22 mouse cellular contexts compared by ENCODE assay signal in genomic region chr2:38921374-38921773, GRCm38 (mm10). TPM values are rescaled to one million over a fixed set of nuclear protein-coding genes. Genes with fewer than 3 reads are reported as not detected.
DNase-seq lines count a peak whose midpoint lies in the region; ATAC-seq and TF ChIP-seq lines count a peak whose summit lies in the region.
"Had no signal": no experiment of that assay in that cellular context is flagged by ENCODE, and none has a peak within 500 bp of the region (broad histone marks: within the 10 kb centered on the region; RNA-seq: fewer than 3 reads in every experiment).

No protein-coding gene starts in this region.

- H3K4me1 ChIP-seq in limb, embryonic 11.5 days (ENCODE audit: control insufficient read depth, insufficient read depth, low read length) = no peaks in the 10 kb centered on the region
- peaks cover 29% of the 10 kb centered on the region for H3K4me1 ChIP-seq in limb, embryonic 10.5 days
- no peaks in the 10 kb centered on the region for H3K4me1 ChIP-seq in stomach, postnatal 0 days (replicated peaks; ENCODE audit: control insufficient read depth, insufficient read depth)
- peaks cover 13% of the 10 kb centered on the region for H3K4me1 ChIP-seq in hindbrain, embryonic 12.5 days

- peak; percentile 12 for DNase-seq in heart, adult 11 months
- DNase-seq in heart, postnatal 4 days = no peak
- DNase-seq in limb, embryonic 11.5 days (ENCODE audit: low spot score) = peak; percentile 18
- DNase-seq in limb, embryonic 10.5 days (ENCODE audit: low spot score) = no peak
- DNase-seq in 3T3-L1 (ENCODE audit: low read depth, low spot score) = peak; percentile 43
- no peak for DNase-seq in stomach, postnatal 0 days (ENCODE audit: low spot score)
- DNase-seq: adrenal gland, adult 8-10 months; adrenal gland, postnatal 36 days; cerebellum, adult 2 months; cerebellum, postnatal 10 days; forebrain, postnatal 0 days; gastrocnemius, adult 2 months; gastrocnemius, postnatal 25 days; heart, postnatal 14 days had no signal

- no peak overlapping the region for H3K27ac ChIP-seq in limb, embryonic 11.5 days (replicated peaks; ENCODE audit: low read depth, low read length)
- H3K27ac ChIP-seq in limb, embryonic 10.5 days = no peak overlapping the region
- no peak overlapping the region for H3K27ac ChIP-seq in stomach, postnatal 0 days (replicated peaks)
- no peak overlapping the region for H3K27ac ChIP-seq in hindbrain, embryonic 12.5 days
- H3K27ac ChIP-seq: embryonic facial prominence, embryonic 10.5 days; forebrain, embryonic 13.5 days; gastrocnemius, adult 2 months; heart, embryonic 15.5 days; hindbrain, embryonic 10.5 days; hindbrain, embryonic 15.5 days had no signal

- no peak for ATAC-seq in limb, embryonic 11.5 days (ENCODE audit: insufficient number of reproducible peaks, low FRiP score, low TSS enrichment, low read depth)
- ATAC-seq in stomach, postnatal 0 days (ENCODE audit: low FRiP score, low TSS enrichment) = no peak
- no peak for ATAC-seq in hindbrain, embryonic 12.5 days (ENCODE audit: low FRiP score)
- ATAC-seq: forebrain, embryonic 13.5 days; forebrain, postnatal 0 days had no signal

- H3K9ac ChIP-seq in limb, embryonic 11.5 days (ENCODE audit: low read length) = no peak overlapping the region
- H3K9ac ChIP-seq in stomach, postnatal 0 days (ENCODE audit: low read length) = no peak overlapping the region
- H3K9ac ChIP-seq in hindbrain, embryonic 12.5 days = no peak overlapping the region
- H3K9ac ChIP-seq: forebrain, embryonic 13.5 days; forebrain, postnatal 0 days; heart, embryonic 15.5 days; hindbrain, embryonic 15.5 days had no signal

- no peaks in the 10 kb centered on the region for H3K36me3 ChIP-seq in limb, embryonic 11.5 days (ENCODE audit: control insufficient read depth, insufficient read depth, low read length)
- H3K36me3 ChIP-seq in limb, embryonic 10.5 days = no peaks in the 10 kb centered on the region
- H3K36me3 ChIP-seq in stomach, postnatal 0 days (ENCODE audit: control insufficient read depth, insufficient read depth, low read length) = no peaks in the 10 kb centered on the region
- no peaks in the 10 kb centered on the region for H3K36me3 ChIP-seq in hindbrain, embryonic 12.5 days
- H3K36me3 ChIP-seq: embryonic facial prominence, embryonic 10.5 days; heart, embryonic 15.5 days; hindbrain, embryonic 10.5 days; hindbrain, embryonic 15.5 days had no signal

- no peaks in the 10 kb centered on the region for H3K27me3 ChIP-seq in limb, embryonic 11.5 days (ENCODE audit: control insufficient read depth, insufficient read depth, low read length)
- no peaks in the 10 kb centered on the region for H3K27me3 ChIP-seq in limb, embryonic 10.5 days (ENCODE audit: low read depth, poor library complexity, severe bottlenecking)
- no peaks in the 10 kb centered on the region for H3K27me3 ChIP-seq in stomach, postnatal 0 days (ENCODE audit: control insufficient read depth, insufficient read depth, low read length)
- H3K27me3 ChIP-seq in hindbrain, embryonic 12.5 days = no peaks in the 10 kb centered on the region

- WGBS in limb, embryonic 11.5 days = 40% methylated on average over 1 of the region's 1 CpGs
- WGBS in limb, embryonic 10.5 days = 41% methylated on average over 1 of the region's 1 CpGs
- WGBS in stomach, postnatal 0 days = 39% methylated on average over 1 of the region's 1 CpGs
- WGBS in hindbrain, embryonic 12.5 days = 24% methylated on average over 1 of the region's 1 CpGs

- 0 out of 2 replicates have a peak, but pooled peaks have one; percentile 4 for TF ChIP-seq CTCF in stomach, postnatal 0 days (IDR thresholded peaks at IDR 0.05; ENCODE audit: low read depth)

- no peaks in the 10 kb centered on the region for H3K9me3 ChIP-seq in limb, embryonic 11.5 days (ENCODE audit: control insufficient read depth, low read length)
- H3K9me3 ChIP-seq in limb, embryonic 10.5 days (replicated peaks) = no peaks in the 10 kb centered on the region
- H3K9me3 ChIP-seq in stomach, postnatal 0 days (ENCODE audit: control insufficient read depth, low read length) = no peaks in the 10 kb centered on the region
- H3K9me3 ChIP-seq in hindbrain, embryonic 12.5 days (replicated peaks) = no peaks in the 10 kb centered on the region
- H3K9me3 ChIP-seq: embryonic facial prominence, embryonic 10.5 days; forebrain, embryonic 13.5 days; heart, embryonic 15.5 days; hindbrain, embryonic 10.5 days; hindbrain, embryonic 15.5 days had no signal

- no peak overlapping the region for H3K4me3 ChIP-seq in limb, embryonic 11.5 days (ENCODE audit: low read depth, low read length)
- no peak overlapping the region for H3K4me3 ChIP-seq in limb, embryonic 10.5 days
- H3K4me3 ChIP-seq in stomach, postnatal 0 days (ENCODE audit: low read depth, low read length) = no peak overlapping the region
- H3K4me3 ChIP-seq in hindbrain, embryonic 12.5 days = no peak overlapping the region
- H3K4me3 ChIP-seq: embryonic facial prominence, embryonic 10.5 days; forebrain, embryonic 13.5 days; gastrocnemius, adult 2 months; heart, embryonic 15.5 days; hindbrain, embryonic 10.5 days; hindbrain, embryonic 15.5 days had no signal

- no peak for TF ChIP-seq EP300 in stomach, postnatal 0 days (optimal IDR thresholded peaks at IDR 0.05)

- H3K4me2 ChIP-seq in limb, embryonic 11.5 days (ENCODE audit: low read depth, severe bottlenecking) = no peak overlapping the region
- H3K4me2 ChIP-seq in stomach, postnatal 0 days (replicated peaks; ENCODE audit: low read depth) = no peak overlapping the region
- no peak overlapping the region for H3K4me2 ChIP-seq in hindbrain, embryonic 12.5 days (replicated peaks)
- H3K4me2 ChIP-seq: forebrain, embryonic 13.5 days; heart, embryonic 11.5 days; heart, embryonic 15.5 days; hindbrain, embryonic 15.5 days had no signal

RNA-seq across cellular contexts. Expression of gene Nr6a1, which starts 6.1 kb away (rescaled TPM):
- total RNA-seq in heart, postnatal 4 days (2021) = 1 to 10 TPM; 2.1 to 2.6 TPM
- 1.3 TPM in 2 replicates for polyA plus RNA-seq in limb, embryonic 11.5 days (2014; fragmentation: Nextera tagmentation; extraction: Ambion mirVana)
- polyA plus RNA-seq in limb, embryonic 10.5 days (2016; fragmentation: Nextera tagmentation; extraction: Ambion mirVana) = 1.9 and 4.8 TPM in 2 replicates
- polyA plus RNA-seq in stomach, postnatal 0 days (2015; fragmentation: Nextera tagmentation; extraction: Ambion mirVana) = 0.59 and 1.2 TPM in 2 replicates
- polyA plus RNA-seq in hindbrain, embryonic 12.5 days (2016; fragmentation: Nextera tagmentation; extraction: Ambion mirVana) = 3.1 and 3.8 TPM in 2 replicates

RNA-seq across cellular contexts. Expression of gene Olfml2a, which starts 10.4 kb away (rescaled TPM):
- total RNA-seq in heart, postnatal 4 days (2021) = 10 to 100 TPM; 18.3 to 18.5 TPM
- 2.7 and 3.4 TPM in 2 replicates for polyA plus RNA-seq in limb, embryonic 11.5 days (2014; fragmentation: Nextera tagmentation; extraction: Ambion mirVana)
- polyA plus RNA-seq in limb, embryonic 10.5 days (2016; fragmentation: Nextera tagmentation; extraction: Ambion mirVana) = 1.6 and 2.7 TPM in 2 replicates
- 2.7 and 3.5 TPM in 2 replicates for polyA plus RNA-seq in stomach, postnatal 0 days (2015; fragmentation: Nextera tagmentation; extraction: Ambion mirVana)
- 4.9 and 5.7 TPM in 2 replicates for polyA plus RNA-seq in hindbrain, embryonic 12.5 days (2016; fragmentation: Nextera tagmentation; extraction: Ambion mirVana)
- total RNA-seq: granulocyte monocyte progenitor cell, adult 5-6 weeks had no signal

Comparison
In these comparisons a context has a peak if more than half of its experiments do, and no peak if none do; other contexts are left out.
1. DNase-seq: peak in heart, adult 11 months (single experiment), limb, embryonic 11.5 days (single experiment) and 3T3-L1 (single experiment); none in heart, postnatal 4 days (single experiment), limb, embryonic 10.5 days (single experiment) and stomach, postnatal 0 days (single experiment).